28 mouse cellular contexts compared by ENCODE assay signal in genomic region chr3:38538309-38538708, GRCm38 (mm10).
"Had no signal": no experiment of that assay in that cellular context is flagged by ENCODE, and none has a peak within 500 bp of the region (broad histone marks: within the 10 kb centered on the region; RNA-seq: fewer than 3 reads in every experiment).

No protein-coding gene starts in this region.

- DNase-seq: cerebellum, adult 18-20 months; cerebellum, adult 2 months; cerebellum, adult 8-10 months; cerebellum, adult 9-10 months; cerebellum, adult 9-11 months; cerebellum, postnatal 10 days; cerebellum, postnatal 14 days; cerebellum, postnatal 25 days; cerebellum, postnatal 36 days; embryo, embryonic 11 days; forebrain, postnatal 0 days; gastrocnemius, adult 2 months; gastrocnemius, postnatal 10 days; gastrocnemius, postnatal 14 days; gastrocnemius, postnatal 25 days; gastrocnemius, postnatal 36 days; heart, adult 2 months had no signal

- H3K9ac ChIP-seq: embryonic facial prominence, embryonic 12.5 days; embryonic facial prominence, embryonic 13.5 days; embryonic facial prominence, embryonic 15.5 days; forebrain, embryonic 12.5 days; forebrain, embryonic 13.5 days; forebrain, embryonic 15.5 days; forebrain, postnatal 0 days had no signal

- H3K4me3 ChIP-seq: embryonic facial prominence, embryonic 10.5 days; embryonic facial prominence, embryonic 12.5 days; embryonic facial prominence, embryonic 13.5 days; embryonic facial prominence, embryonic 15.5 days; erythroblast, embryonic 14.5 days; forebrain, embryonic 10.5 days; forebrain, embryonic 12.5 days; forebrain, embryonic 13.5 days; forebrain, embryonic 15.5 days; gastrocnemius, adult 2 months; heart, adult 2 months had no signal

- H3K36me3 ChIP-seq: embryonic facial prominence, embryonic 10.5 days; embryonic facial prominence, embryonic 12.5 days; embryonic facial prominence, embryonic 13.5 days; embryonic facial prominence, embryonic 15.5 days; forebrain, embryonic 10.5 days; forebrain, embryonic 12.5 days; forebrain, embryonic 15.5 days had no signal

- H3K9me3 ChIP-seq: embryonic facial prominence, embryonic 10.5 days; embryonic facial prominence, embryonic 12.5 days; embryonic facial prominence, embryonic 13.5 days; embryonic facial prominence, embryonic 15.5 days; forebrain, embryonic 10.5 days; forebrain, embryonic 12.5 days; forebrain, embryonic 13.5 days; forebrain, embryonic 15.5 days had no signal

- ATAC-seq: forebrain, embryonic 13.5 days; forebrain, embryonic 14.5 days; forebrain, embryonic 15.5 days; forebrain, embryonic 16.5 days; forebrain, postnatal 0 days had no signal

- H3K4me1 ChIP-seq: forebrain, embryonic 12.5 days; forebrain, embryonic 13.5 days; forebrain, embryonic 15.5 days had no signal

- H3K27ac ChIP-seq: embryonic facial prominence, embryonic 10.5 days; embryonic facial prominence, embryonic 12.5 days; embryonic facial prominence, embryonic 13.5 days; embryonic facial prominence, embryonic 15.5 days; forebrain, embryonic 10.5 days; forebrain, embryonic 12.5 days; forebrain, embryonic 13.5 days; forebrain, embryonic 15.5 days; gastrocnemius, adult 2 months; heart, adult 2 months had no signal

- H3K27me3 ChIP-seq: embryonic facial prominence, embryonic 12.5 days; embryonic facial prominence, embryonic 13.5 days; embryonic facial prominence, embryonic 15.5 days; forebrain, embryonic 12.5 days; forebrain, embryonic 13.5 days; forebrain, embryonic 15.5 days had no signal

- H3K4me2 ChIP-seq: embryonic facial prominence, embryonic 12.5 days; embryonic facial prominence, embryonic 13.5 days; embryonic facial prominence, embryonic 15.5 days; forebrain, embryonic 12.5 days; forebrain, embryonic 13.5 days; forebrain, embryonic 15.5 days had no signal
